Mouse (Mus musculus) heart, embryonic 10.5 days (tissue): ENCODE data around the gene Rilp. TPM values are rescaled to one million over a fixed set of nuclear protein-coding genes. Genes with fewer than 3 reads are reported as not detected.

Source experiments
- DNase-seq: peaks from one replicate; pipeline ENCODE4 v3.0.0-alpha.2; 2017; ENCODE audit warnings: low spot score
- H3K27ac ChIP-seq: fragments of 300-500 bp; sonication (generic); 2 replicates; pipeline ENCODE4 v1.5.1; 2016; ENCODE audit warnings: mild to moderate bottlenecking
- H3K27me3 ChIP-seq: fragments of 300-500 bp; sonication (generic); 2 replicates; pipeline ENCODE4 v1.6.1; 2016; ENCODE audit warnings: mild to moderate bottlenecking; ENCODE audit not compliant: poor library complexity, insufficient read depth, severe bottlenecking
- H3K36me3 ChIP-seq: fragments of 300-500 bp; sonication (generic); 2 replicates; pipeline ENCODE4 v1.6.1; 2016; ENCODE audit warnings: mild to moderate bottlenecking, moderate library complexity
- H3K4me1 ChIP-seq: fragments of 300-500 bp; sonication (generic); 2 replicates; pipeline ENCODE4 v1.6.1; 2016; ENCODE audit warnings: mild to moderate bottlenecking
- H3K4me3 ChIP-seq: fragments of 300-500 bp; sonication (generic); 2 replicates; pipeline ENCODE4 v1.5.1; 2016; ENCODE audit warnings: mild to moderate bottlenecking, moderate library complexity
- H3K9me3 ChIP-seq: fragments of 300-500 bp; sonication (generic); 2 replicates; pipeline ENCODE4 v1.6.1; 2016; ENCODE audit warnings: mild to moderate bottlenecking, moderate library complexity
- WGBS: fragments of 180-500 bp; shearing (Covaris S2); methylation state at CpG from one replicate; pipeline ENCODE4 v1.1.7; 2016; 5-methylcytosine and 5-hydroxymethylcytosine counted together
- polyA plus RNA-seq: library from polyadenylated mRNA; unstranded; fragments of >200 nt; fragmentation: Nextera tagmentation; extraction: Ambion mirVana; gene quantifications from 2 replicates; pipeline ENCODE4 v1.2.1, GENCODE M21; 2016

Rilp gene
- polyA plus RNA-seq, result 0.76 and 0.78 TPM in 2 replicates

- Histone ChIP-seq H3K27ac (peak within 1 kb of the TSS; percentile 87), H3K4me3 (peak within 1 kb of the TSS; percentile 68), H3K4me1 (peaks cover 35% of the 10 kb centered on the region), H3K27me3 (peaks cover 11% of the 10 kb centered on the region; the same call in 1 of the 2 replicates), H3K9me3 (no peaks in the 10 kb centered on the region), H3K36me3 (peaks cover 54% of the 10 kb centered on the region)
- WGBS, result 1% methylated on average over 43 of the region's 43 CpGs
- DNase-seq, result peak; percentile 87
These were observed at the start of gene Rilp for GRCm38 (mm10) chr11:75509741-75510626. TSS of gene Rilp (plus strand) at chr11:75510094.

- Histone ChIP-seq H3K27me3 (no peaks in the 10 kb centered on the region), H3K36me3 (peaks cover 18% of the 10 kb centered on the region), H3K4me1 (peaks cover 54% of the 10 kb centered on the region), H3K9me3 (no peaks in the 10 kb centered on the region), H3K4me3 (peak overlapping the region; percentile 92), H3K27ac (peak overlapping the region; percentile 91)
- 2% methylated on average over 19 of the region's 19 CpGs for WGBS
- DNase-seq, result peak; percentile 97
These were observed 49.6 kb upstream of the Rilp start for GRCm38 (mm10) chr11:75460103-75460843.

- peak within 1 kb of the TSS; percentile 92 for H3K4me3 ChIP-seq
- H3K27ac ChIP-seq, result peak within 1 kb of the TSS; percentile 91
- H3K4me1 ChIP-seq, result peaks cover 54% of the 10 kb centered on the region
- H3K36me3 ChIP-seq, result peaks cover 26% of the 10 kb centered on the region
- H3K9me3 ChIP-seq, result no peaks in the 10 kb centered on the region
- no peaks in the 10 kb centered on the region for H3K27me3 ChIP-seq
- under 1% methylated on average over 46 of the region's 46 CpGs for WGBS
- peak; percentile 100 for DNase-seq
These were observed 48.8 kb upstream of the Rilp start, which contains the start of gene Tlcd2 for GRCm38 (mm10) chr11:75460844-75461742. TSS of gene Tlcd2 (plus strand) at chr11:75461715.

DNA sequence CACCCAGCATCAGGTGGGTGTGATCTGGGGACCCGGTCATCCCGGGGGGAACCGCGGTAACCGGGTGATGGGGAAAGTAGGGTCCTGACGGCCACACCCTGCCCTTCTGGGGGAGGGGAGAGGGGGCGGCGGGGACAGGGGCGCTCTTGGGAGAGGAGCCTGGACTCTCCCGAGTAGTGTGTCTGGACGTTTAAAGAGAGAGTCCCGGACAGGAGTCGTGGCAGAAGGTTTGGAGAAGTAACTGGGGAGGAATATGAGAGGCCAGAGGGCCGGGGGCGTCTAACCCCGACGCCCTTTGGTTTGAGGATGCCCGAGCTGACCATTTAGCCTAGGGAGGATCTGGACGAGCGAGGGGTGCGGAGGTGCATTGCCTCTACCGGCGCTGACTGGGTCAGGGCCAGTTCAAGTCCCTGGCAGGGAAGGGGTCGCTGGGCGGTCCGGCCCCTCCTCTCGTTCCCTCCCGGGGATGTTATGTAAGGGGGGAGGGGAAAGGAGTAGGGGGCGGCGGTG, 48.1 kb upstream of the Rilp start:
- H3K27ac ChIP-seq, result peak overlapping the region; percentile 91
- peaks cover 54% of the 10 kb centered on the region for H3K4me1 ChIP-seq
- WGBS, result 0% methylated on average over 29 of the region's 30 CpGs
- peak; percentile 83 for DNase-seq
- H3K4me3 ChIP-seq, result peak overlapping the region; percentile 92
- H3K9me3 ChIP-seq, result no peaks in the 10 kb centered on the region
- no peaks in the 10 kb centered on the region for H3K27me3 ChIP-seq
- H3K36me3 ChIP-seq, result peaks cover 30% of the 10 kb centered on the region

- WGBS, result 4% methylated on average over 15 of the region's 16 CpGs
- H3K27me3 ChIP-seq, result no peaks in the 10 kb centered on the region
- H3K27ac ChIP-seq, result peak overlapping the region; percentile 91
- no peaks in the 10 kb centered on the region for H3K9me3 ChIP-seq
- DNase-seq, result peak; percentile 88
- H3K36me3 ChIP-seq, result peaks cover 31% of the 10 kb centered on the region
- peaks cover 57% of the 10 kb centered on the region for H3K4me1 ChIP-seq
- H3K4me3 ChIP-seq, result peak overlapping the region; percentile 92
These were observed 47.6 kb upstream of the Rilp start for GRCm38 (mm10) chr11:75462253-75462783.

- peak overlapping the region; percentile 92 for H3K4me3 ChIP-seq
- WGBS, result under 1% methylated on average over 9 of the region's 9 CpGs
These were observed 47.0 kb upstream of the Rilp start for GRCm38 (mm10) chr11:75462865-75463336.

GRCm38 (mm10) chr11:75463624-75464023, 46.3 kb upstream of the Rilp start:
- WGBS, result 74% methylated on average over 4 of the region's 4 CpGs
- DNase-seq, result no peak
- H3K36me3 ChIP-seq, result peaks cover 31% of the 10 kb centered on the region
- peaks cover 64% of the 10 kb centered on the region for H3K4me1 ChIP-seq
- peak overlapping the region; percentile 92; the same call in 1 of the 2 replicates for H3K4me3 ChIP-seq
- H3K9me3 ChIP-seq, result no peaks in the 10 kb centered on the region
- peak overlapping the region; percentile 91; the same call in 1 of the 2 replicates for H3K27ac ChIP-seq
- no peaks in the 10 kb centered on the region for H3K27me3 ChIP-seq

More at GRCm38 (mm10) chr11:75462865-75463336, 47.0 kb upstream of the Rilp start:
- H3K27me3 ChIP-seq, result no peaks in the 10 kb centered on the region
- H3K27ac ChIP-seq, result peak overlapping the region; percentile 91
- peaks cover 62% of the 10 kb centered on the region for H3K4me1 ChIP-seq
- H3K9me3 ChIP-seq, result no peaks in the 10 kb centered on the region
- DNase-seq, result peak; percentile 97
- peaks cover 31% of the 10 kb centered on the region for H3K36me3 ChIP-seq

- no peak for DNase-seq
- WGBS, result 91% methylated on average over 6 of the region's 6 CpGs
These were observed 45.5 kb upstream of the Rilp start for GRCm38 (mm10) chr11:75464417-75464816.

GRCm38 (mm10) chr11:75465051-75465450, 44.8 kb upstream of the Rilp start:
- H3K27ac ChIP-seq, result no peak overlapping the region
- 91% methylated on average over 6 of the region's 6 CpGs for WGBS
- H3K4me3 ChIP-seq, result no peak overlapping the region
- peaks cover 54% of the 10 kb centered on the region for H3K4me1 ChIP-seq
- no peaks in the 10 kb centered on the region for H3K9me3 ChIP-seq
- no peaks in the 10 kb centered on the region for H3K27me3 ChIP-seq
- no peak for DNase-seq
- peaks cover 31% of the 10 kb centered on the region for H3K36me3 ChIP-seq

More at GRCm38 (mm10) chr11:75464417-75464816, 45.5 kb upstream of the Rilp start:
- no peaks in the 10 kb centered on the region for H3K9me3 ChIP-seq
- H3K4me1 ChIP-seq, result peaks cover 57% of the 10 kb centered on the region
- no peak overlapping the region for H3K27ac ChIP-seq
- H3K27me3 ChIP-seq, result no peaks in the 10 kb centered on the region
- H3K36me3 ChIP-seq, result peaks cover 31% of the 10 kb centered on the region
- H3K4me3 ChIP-seq, result no peak overlapping the region

DNA sequence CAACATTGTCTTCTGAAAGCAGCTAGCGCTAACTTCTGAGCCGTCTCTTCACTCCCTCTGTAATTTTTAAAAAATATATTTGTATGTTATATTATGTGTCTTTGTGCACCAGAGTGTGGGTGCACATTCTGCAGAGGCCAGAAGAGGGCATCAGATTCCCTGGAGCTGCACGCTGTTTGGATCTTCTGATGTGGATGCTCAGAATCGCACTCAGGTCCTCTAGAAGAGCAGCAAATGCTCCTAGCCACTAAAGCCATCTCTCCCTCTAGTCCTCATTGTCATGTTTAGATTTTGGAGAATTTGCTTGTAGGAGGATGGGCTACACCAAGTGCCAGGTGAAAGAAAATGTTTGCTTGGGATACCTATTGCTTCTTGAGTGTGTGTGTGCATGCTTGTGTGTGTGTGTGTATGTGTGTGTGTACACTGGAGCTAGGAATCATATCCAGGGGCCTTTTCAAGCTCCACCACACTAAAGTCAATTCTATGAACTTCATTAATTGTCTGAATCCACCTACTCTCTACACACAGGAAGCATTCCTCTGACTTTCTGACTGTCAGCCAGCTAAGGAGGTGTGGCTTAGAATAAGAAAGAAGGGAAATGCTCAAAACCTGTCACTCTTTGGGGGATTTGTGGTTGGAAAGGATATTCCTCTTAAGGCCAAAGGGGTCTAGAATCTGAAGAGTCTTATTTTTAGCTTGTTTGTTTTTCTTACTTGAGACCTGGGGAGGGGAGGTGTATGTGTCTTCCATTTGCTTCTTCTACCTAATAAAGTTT, 43.0 kb upstream of the Rilp start:
- H3K4me3 ChIP-seq, result peak overlapping the region; percentile 71
- peaks cover 45% of the 10 kb centered on the region for H3K4me1 ChIP-seq
- H3K9me3 ChIP-seq, result no peaks in the 10 kb centered on the region
- H3K36me3 ChIP-seq, result peaks cover 31% of the 10 kb centered on the region
- no peak overlapping the region for H3K27ac ChIP-seq
- DNase-seq, result no peak
- no peaks in the 10 kb centered on the region for H3K27me3 ChIP-seq
- 95% methylated on average over 4 of the region's 4 CpGs for WGBS
